Mouse (Mus musculus) MEL (cell line): ENCODE data around the gene Pik3ip1. TPM values are rescaled to one million over a fixed set of nuclear protein-coding genes. Genes with fewer than 3 reads are reported as not detected.

Experiments used
- DNase-seq: peaks from one replicate; pipeline ENCODE4 v3.0.0; 2011; ENCODE audit warnings: low read depth, low spot score
- H3K27ac ChIP-seq: 2 replicates; pipeline ENCODE4 v1.5.1; 2012; ENCODE audit warnings: low read depth, mild to moderate bottlenecking, control low read depth, low read length, moderate library complexity; ENCODE audit not compliant: control insufficient read depth
- H3K27me3 ChIP-seq, 2 experiments: fragments of 150-350 bp in 1 of 2; sonication (generic) in 1 of 2; 2 replicates each; pipeline ENCODE4 v1.6.1; 2012; ENCODE audit warnings: low read length in 2 of 2, mild to moderate bottlenecking in 2 of 2, improper control_type of control experiment in 1 of 2, moderate library complexity in 1 of 2; ENCODE audit not compliant: insufficient read depth in 2 of 2, control insufficient read depth in 1 of 2
- H3K36me3 ChIP-seq, 2 experiments: 2 replicates each; pipeline ENCODE4 v1.6.1; 2012 to 2014; ENCODE audit warnings: low read length in 2 of 2, improper control_type of control experiment in 1 of 2, inconsistent platforms in 1 of 2, mild to moderate bottlenecking in 1 of 2; ENCODE audit not compliant: insufficient read depth in 2 of 2, control insufficient read depth in 1 of 2
- H3K4me1 ChIP-seq, 2 experiments: fragments of 150-350 bp in 1 of 2; sonication (generic) in 1 of 2; 2 replicates each; pipeline ENCODE4 v1.6.1; 2012; ENCODE audit warnings: low read length in 2 of 2, improper control_type of control experiment in 1 of 2, mild to moderate bottlenecking in 1 of 2; ENCODE audit not compliant: insufficient read depth in 2 of 2, control insufficient read depth in 1 of 2
- H3K4me3 ChIP-seq, 2 experiments: fragments of 150-350 bp in 1 of 2; sonication (generic) in 1 of 2; 2 replicates each; pipeline ENCODE4 v1.5.1; 2012; ENCODE audit warnings: low read depth in 2 of 2, low read length in 2 of 2, mild to moderate bottlenecking in 2 of 2, moderate library complexity in 2 of 2, control low read depth in 1 of 2, improper control_type of control experiment in 1 of 2; ENCODE audit not compliant: control insufficient read depth in 1 of 2, insufficient read depth in 1 of 2
- H3K79me2 ChIP-seq: 2 replicates; pipeline ENCODE4 v1.6.1; 2012; ENCODE audit warnings: mild to moderate bottlenecking, low read length, moderate library complexity; ENCODE audit not compliant: control insufficient read depth, poor library complexity, insufficient read depth
- H3K9ac ChIP-seq: 2 replicates; pipeline ENCODE4 v1.6.1; 2012; ENCODE audit warnings: low read depth, mild to moderate bottlenecking, control low read depth, low read length, moderate library complexity; ENCODE audit not compliant: control insufficient read depth, poor library complexity, severe bottlenecking
- H3K9me3 ChIP-seq: fragments of 150-350 bp; sonication (generic); replicated peaks from 2 replicates; pipeline ENCODE4 v1.6.1; 2012; ENCODE audit warnings: mild to moderate bottlenecking, low read length, improper control_type of control experiment, moderate library complexity; ENCODE audit not compliant: insufficient read depth
- BHLHE40 ChIP-seq: IDR thresholded peaks from 2 replicates; pipeline ENCODE4 v1.6.1; 2012; ENCODE audit warnings: low read depth, mild to moderate bottlenecking, inconsistent platforms, low read length, improper control_type of control experiment, borderline replicate concordance
- CHD2 ChIP-seq: IDR thresholded peaks from 2 replicates; pipeline ENCODE4 v1.6.1; 2011; ENCODE audit warnings: low read length, improper control_type of control experiment
- ELF1 ChIP-seq: IDR thresholded peaks from 2 replicates; pipeline ENCODE4 v1.6.1; 2014; ENCODE audit warnings: low read depth, mild to moderate bottlenecking, inconsistent platforms, low read length, improper control_type of control experiment, moderate library complexity
- GABPA ChIP-seq: IDR thresholded peaks from 2 replicates; pipeline ENCODE4 v1.6.1; 2012; ENCODE audit warnings: low read depth, mild to moderate bottlenecking, inconsistent platforms, low read length, improper control_type of control experiment, moderate library complexity
- JUND ChIP-seq: IDR thresholded peaks from 2 replicates; pipeline ENCODE4 v1.6.1; 2011; ENCODE audit warnings: low read depth, mild to moderate bottlenecking, improper control_type of control experiment, low read length
- MAFK ChIP-seq: IDR thresholded peaks from 2 replicates; pipeline ENCODE4 v1.6.1; 2011; ENCODE audit warnings: low read depth, mild to moderate bottlenecking, low read length, improper control_type of control experiment, borderline replicate concordance
- MAX ChIP-seq: IDR thresholded peaks from 2 replicates; pipeline ENCODE4 v1.6.1; 2011; ENCODE audit warnings: low read length, improper control_type of control experiment
- MYB ChIP-seq: IDR thresholded peaks from 2 replicates; pipeline ENCODE4 v1.6.1; 2011; ENCODE audit warnings: mild to moderate bottlenecking, low read depth, low read length, improper control_type of control experiment
- NRF1 ChIP-seq: IDR thresholded peaks from 2 replicates; pipeline ENCODE4 v1.6.1; 2014; ENCODE audit warnings: low read depth, mild to moderate bottlenecking, inconsistent platforms, low read length, improper control_type of control experiment, moderate library complexity; ENCODE audit not compliant: poor library complexity, insufficient read depth, severe bottlenecking
- POLR2A ChIP-seq, 2 experiments: IDR thresholded peaks; 2 replicates each; pipeline ENCODE4 v1.6.1; 2011 to 2012; ENCODE audit warnings: low read length in 2 of 2, mild to moderate bottlenecking in 2 of 2, control low read depth in 1 of 2, improper control_type of control experiment in 1 of 2, low read depth in 1 of 2, moderate library complexity in 1 of 2; ENCODE audit not compliant: control insufficient read depth in 1 of 2, insufficient read depth in 1 of 2, poor library complexity in 1 of 2
- POLR2AphosphoS5 ChIP-seq: IDR thresholded peaks from 2 replicates; pipeline ENCODE4 v1.6.1; 2012; ENCODE audit warnings: low read depth, borderline replicate concordance, mild to moderate bottlenecking, inconsistent platforms, low read length, moderate library complexity, mixed read lengths
- RCOR1 ChIP-seq: IDR thresholded peaks from 2 replicates; pipeline ENCODE4 v1.6.1; 2012; ENCODE audit warnings: low read depth, mild to moderate bottlenecking, inconsistent platforms, low read length, improper control_type of control experiment
- SIN3A ChIP-seq: IDR thresholded peaks from 2 replicates; pipeline ENCODE4 v1.6.1; 2012; ENCODE audit warnings: low read length, improper control_type of control experiment, inconsistent platforms
- UBTF ChIP-seq: IDR thresholded peaks from 2 replicates; pipeline ENCODE4 v1.6.1; 2012; ENCODE audit warnings: low read depth, mild to moderate bottlenecking, inconsistent platforms, low read length, improper control_type of control experiment, moderate library complexity, borderline replicate concordance; ENCODE audit not compliant: insufficient read depth
- USF2 ChIP-seq, 2 experiments: IDR thresholded peaks; 2 replicates each; pipeline ENCODE4 v1.6.1; 2011 to 2012; ENCODE audit warnings: improper control_type of control experiment in 2 of 2, low read length in 2 of 2, borderline replicate concordance in 1 of 2, inconsistent platforms in 1 of 2, low read depth in 1 of 2, mild to moderate bottlenecking in 1 of 2; ENCODE audit not compliant: insufficient read depth in 1 of 2
- ZC3H11A ChIP-seq: IDR thresholded peaks from 2 replicates; pipeline ENCODE4 v1.6.1; 2012; ENCODE audit warnings: low read depth, mild to moderate bottlenecking, inconsistent platforms, low read length, improper control_type of control experiment
- ZNF384 ChIP-seq: IDR thresholded peaks from 2 replicates; pipeline ENCODE4 v1.6.1; 2012; ENCODE audit warnings: low read depth, mild to moderate bottlenecking, inconsistent platforms, low read length, improper control_type of control experiment
- polyA plus RNA-seq, 2 experiments: library from polyadenylated mRNA; stranded (reverse) in 1 of 2; unstranded in 1 of 2; fragments of >175 nt in 1 of 2; fragments of >200 nt in 1 of 2; gene quantifications; 2 replicates each; pipeline versions ENCODE4 v1.2.1 to v1.2.4; 2012; ENCODE audit warnings: low replicate concordance in 2 of 2, low read depth in 1 of 2; ENCODE audit not compliant: insufficient read length in 2 of 2, insufficient read depth in 1 of 2, missing spikeins in 1 of 2
- total RNA-seq: library from RNA; depleted of rRNA; stranded (reverse); fragments of 300-350 nt; gene quantifications from 2 replicates; pipeline ENCODE4 v1.2.3, GENCODE M21; 2012

Pik3ip1 gene
- total and polyA plus RNA-seq, 3 experiments, result 1.7 to 2.7 TPM; not detected in 1

DNA sequence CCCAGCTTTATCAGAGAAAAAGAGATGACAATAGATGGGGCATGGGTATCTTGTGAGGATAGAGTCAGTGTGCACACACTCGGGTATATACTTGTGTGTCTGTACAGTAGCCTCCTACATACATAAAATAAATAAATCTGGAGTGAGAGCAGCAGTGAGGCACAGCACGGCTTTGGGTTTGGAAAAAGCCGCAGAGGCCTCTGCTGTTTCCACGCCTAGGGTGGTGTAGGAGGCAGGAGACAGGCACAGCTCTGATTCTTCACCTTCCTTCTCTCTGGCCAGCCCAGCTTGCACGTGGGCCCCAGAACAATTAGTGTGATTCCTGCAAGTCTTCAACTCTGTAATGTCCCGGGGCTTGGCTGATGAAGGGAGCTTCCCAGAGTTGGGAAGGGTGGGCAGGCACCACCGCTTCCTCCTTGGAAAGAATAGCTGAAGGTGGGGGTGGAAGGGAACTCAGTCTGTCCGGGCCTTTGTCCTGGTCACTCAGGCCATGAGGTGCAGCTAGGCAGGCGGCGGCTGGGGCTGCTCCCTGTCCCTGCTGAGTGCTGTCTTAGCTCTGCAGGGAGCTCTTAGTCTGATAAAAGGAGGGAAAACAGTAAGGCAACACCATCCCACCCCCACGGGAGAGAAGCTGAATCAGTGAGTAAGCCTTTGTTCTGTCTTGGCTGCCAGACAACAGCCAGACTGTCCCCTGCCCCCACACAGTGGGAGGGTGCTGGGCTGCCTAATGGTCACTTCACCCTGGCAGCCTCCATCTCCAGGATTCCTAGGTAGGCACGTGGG, 7.2 kb downstream of the Pik3ip1 start:
- no peak for TF ChIP-seq USF2 (IDR thresholded peaks at IDR 0.05; ENCODE audit: borderline replicate concordance in 1 of 2, insufficient read depth in 1 of 2, low read depth in 1 of 2, low read length in 2 of 2)
- TF ChIP-seq SIN3A, result no peak
- no peak for TF ChIP-seq MAFK
- TF ChIP-seq MYB, result no peak
- TF ChIP-seq NRF1, result no peak
- no peak for TF ChIP-seq RCOR1
- TF ChIP-seq POLR2AphosphoS5, result no peak
- TF ChIP-seq ZNF384, result no peak
- TF ChIP-seq ZC3H11A, result no peak
- no peak for TF ChIP-seq MAX
- no peak for TF ChIP-seq CHD2
- TF ChIP-seq, all 39 proteins: peak for 0
- peaks cover 0 to 6% of the 10 kb centered on the region in 2 experiments; a peak in 2 of 4 replicates for H3K4me1 ChIP-seq
- no peak overlapping the region for H3K27ac ChIP-seq

DNA sequence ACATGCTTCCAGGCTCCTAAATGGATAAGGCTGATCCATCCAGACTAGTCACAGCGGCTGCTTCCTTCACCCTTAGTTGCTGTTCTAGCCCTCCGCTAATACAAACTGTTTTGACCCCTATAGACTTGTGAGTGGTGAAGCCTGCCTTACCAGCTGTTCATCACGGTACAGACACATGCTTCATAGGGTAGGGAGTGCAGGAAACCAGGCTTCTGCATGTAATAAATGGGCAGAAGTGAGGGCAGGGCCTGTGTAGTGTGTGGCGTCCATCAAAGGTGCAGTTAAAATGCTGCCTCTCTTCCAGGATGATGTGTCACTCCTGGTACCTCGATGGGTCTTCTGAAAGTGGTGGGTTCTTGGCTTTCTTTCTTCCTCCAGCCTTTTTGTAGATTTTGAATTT, 7.8 kb downstream of the Pik3ip1 start:
- no peak for DNase-seq
- Histone ChIP-seq H3K9me3 (no peaks in the 10 kb centered on the region), H3K27me3 (no peaks in the 10 kb centered on the region), H3K79me2 (no peaks in the 10 kb centered on the region), H3K4me1 (peaks cover 0 to under 1% of the 10 kb centered on the region in 2 experiments; a peak in 1 of 4 replicates), H3K36me3 (no peaks in the 10 kb centered on the region; a peak in 1 of 4 replicates), H3K9ac (no peak overlapping the region), H3K27ac (no peak overlapping the region), H3K4me3 (no peak overlapping the region)
- TF ChIP-seq CHD2 (no peak), BHLHE40 (no peak), MYB (no peak)

More for the DNA sequence above, 7.2 kb downstream of the Pik3ip1 start:
- Histone ChIP-seq H3K27me3 (no peaks in the 10 kb centered on the region), H3K36me3 (peaks cover 0 to 4% of the 10 kb centered on the region in 2 experiments; a peak in 3 of 4 replicates), H3K4me3 (no peak overlapping the region), H3K79me2 (no peaks in the 10 kb centered on the region), H3K9me3 (no peaks in the 10 kb centered on the region), H3K9ac (no peak overlapping the region)
- no peak for DNase-seq

DNA sequence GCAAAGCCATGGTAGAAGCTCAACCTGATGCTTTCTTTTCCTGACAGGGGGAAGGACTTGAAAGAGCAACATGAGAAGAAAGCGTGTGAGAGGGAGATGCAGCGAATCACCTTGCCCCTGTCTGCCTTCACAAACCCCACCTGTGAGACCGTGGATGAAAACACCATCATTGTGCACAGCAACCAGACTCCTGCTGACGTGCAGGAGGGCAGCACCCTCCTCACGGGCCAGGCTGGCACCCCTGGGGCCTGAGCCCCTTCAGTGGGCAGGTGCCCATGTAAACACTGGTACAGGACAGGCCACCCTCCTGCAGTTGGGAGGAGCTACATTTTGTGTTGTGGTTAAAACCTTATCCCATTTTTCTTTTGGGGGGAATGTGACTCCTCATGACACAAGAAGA, 11.3 kb downstream of the Pik3ip1 start:
- Histone ChIP-seq H3K79me2 (no peaks in the 10 kb centered on the region), H3K9me3 (no peaks in the 10 kb centered on the region), H3K9ac (no peak overlapping the region), H3K36me3 (peaks cover 0 to 2% of the 10 kb centered on the region in 2 experiments; a peak in 1 of 4 replicates), H3K4me1 (no peaks in the 10 kb centered on the region), H3K27ac (no peak overlapping the region), H3K4me3 (no peak overlapping the region), H3K27me3 (no peaks in the 10 kb centered on the region)
- no peak for TF ChIP-seq POLR2A (IDR thresholded peaks at IDR 0.05; ENCODE audit: control insufficient read depth in 1 of 2, insufficient read depth in 1 of 2, low read depth in 1 of 2, low read length in 2 of 2, poor library complexity in 1 of 2)
- TF ChIP-seq UBTF, result no peak
- TF ChIP-seq ELF1, result no peak
- no peak for TF ChIP-seq BHLHE40
- no peak for TF ChIP-seq ZC3H11A
- no peak for TF ChIP-seq GABPA
- TF ChIP-seq JUND, result no peak
- DNase-seq, result no peak
